Mouse (Mus musculus) forebrain, embryonic 12.5 days (tissue): ENCODE measurements at regions not wholly inside any gene's neighbourhood (a gene's known extent, or its start where the extent isn't known, plus 50 kb on each side); places are given as distances from the start of the nearest gene placed in this dataset.

Source experiments
- ATAC-seq: fragments of 200-750 bp; cut with Nextera tagmentation; 2 replicates; pipeline ENCODE4 v1.8.0; 2017; ENCODE audit warnings: moderate TSS enrichment; ENCODE audit not compliant: low FRiP score
- H3K27ac ChIP-seq: fragments of 300-500 bp; sonication (generic); 2 replicates; pipeline ENCODE4 v1.5.1; 2016; ENCODE audit warnings: mild to moderate bottlenecking
- H3K27me3 ChIP-seq: fragments of 300-500 bp; sonication (generic); 2 replicates; pipeline ENCODE4 v1.6.1; 2016; ENCODE audit warnings: mild to moderate bottlenecking
- H3K36me3 ChIP-seq: fragments of 300-500 bp; sonication (generic); replicated peaks from 2 replicates; pipeline ENCODE4 v1.6.1; 2016; ENCODE audit warnings: mild to moderate bottlenecking
- H3K4me1 ChIP-seq: fragments of 300-500 bp; sonication (generic); 2 replicates; pipeline ENCODE4 v1.6.1; 2016
- H3K4me2 ChIP-seq: fragments of 300-500 bp; sonication (generic); 2 replicates; pipeline ENCODE4 v1.6.1; 2016; ENCODE audit warnings: mild to moderate bottlenecking, moderate library complexity
- H3K4me3 ChIP-seq: fragments of 300-500 bp; sonication (generic); replicated peaks from 2 replicates; pipeline ENCODE4 v1.5.1; 2016; ENCODE audit warnings: mild to moderate bottlenecking
- H3K9ac ChIP-seq: fragments of 300-500 bp; sonication (generic); 2 replicates; pipeline ENCODE4 v1.6.1; 2016; ENCODE audit warnings: mild to moderate bottlenecking
- H3K9me3 ChIP-seq: fragments of 300-500 bp; sonication (generic); 2 replicates; pipeline ENCODE4 v1.6.1; 2016
- WGBS: fragments of 180-500 bp; shearing (Covaris S2); methylation state at CpG from one replicate; pipeline ENCODE4 v1.1.7; 2016; 5-methylcytosine and 5-hydroxymethylcytosine counted together

- no peaks in the 10 kb centered on the region for H3K9me3 ChIP-seq
- H3K27ac ChIP-seq: no peak overlapping the region
- H3K27me3 ChIP-seq: 0 out of 2 replicates have a peak, but pooled peaks cover 11% of the 10 kb centered on the region
- H3K4me2 ChIP-seq: no peak overlapping the region
- WGBS: 67% methylated on average over 3 of the region's 3 CpGs
- ATAC-seq: no peak
- H3K4me1 ChIP-seq: peaks cover 6% of the 10 kb centered on the region; the same call in 1 of the 2 replicates
- no peaks in the 10 kb centered on the region for H3K36me3 ChIP-seq
- H3K9ac ChIP-seq: no peak overlapping the region
- H3K4me3 ChIP-seq: no peak overlapping the region
Measured at GRCm38 (mm10) chr4:154726636-154727045, 59.0 kb upstream of the Actrt2 start.

GRCm38 (mm10) chr4:154727945-154728344 lies 60.3 kb upstream of the Actrt2 start:
- H3K9ac ChIP-seq: no peak overlapping the region
- 0 out of 2 replicates have a peak, but pooled peaks cover 11% of the 10 kb centered on the region for H3K27me3 ChIP-seq
- H3K4me1 ChIP-seq: peaks cover 6% of the 10 kb centered on the region; the same call in 1 of the 2 replicates
- H3K4me3 ChIP-seq: no peak overlapping the region
- ATAC-seq: no peak
- no peaks in the 10 kb centered on the region for H3K9me3 ChIP-seq
- no peaks in the 10 kb centered on the region for H3K36me3 ChIP-seq
- no peak overlapping the region for H3K27ac ChIP-seq
- 74% methylated on average over 7 of the region's 7 CpGs for WGBS
- H3K4me2 ChIP-seq: no peak overlapping the region

GRCm38 (mm10) chr4:154730646-154731045 lies 63.0 kb upstream of the Actrt2 start:
- Histone ChIP-seq H3K27ac (no peak overlapping the region), H3K27me3 (0 out of 2 replicates have a peak, but pooled peaks cover 11% of the 10 kb centered on the region), H3K36me3 (no peaks in the 10 kb centered on the region), H3K9ac (no peak overlapping the region), H3K9me3 (no peaks in the 10 kb centered on the region), H3K4me2 (no peak overlapping the region), H3K4me1 (peaks cover 6% of the 10 kb centered on the region; the same call in 1 of the 2 replicates), H3K4me3 (no peak overlapping the region)
- 89% methylated on average over 5 of the region's 5 CpGs for WGBS
- ATAC-seq: no peak

- Histone ChIP-seq H3K9ac (no peak overlapping the region), H3K27me3 (0 out of 2 replicates have a peak, but pooled peaks cover 11% of the 10 kb centered on the region), H3K4me2 (no peak overlapping the region), H3K9me3 (no peaks in the 10 kb centered on the region), H3K4me3 (no peak overlapping the region), H3K36me3 (no peaks in the 10 kb centered on the region), H3K27ac (no peak overlapping the region), H3K4me1 (peaks cover 6% of the 10 kb centered on the region; the same call in 1 of the 2 replicates)
- 82% methylated on average over 15 of the region's 15 CpGs for WGBS
- no peak for ATAC-seq
Measured at GRCm38 (mm10) chr4:154731345-154731744, 63.7 kb upstream of the Actrt2 start.

GRCm38 (mm10) chr4:154736071-154736470 lies 68.4 kb upstream of the Actrt2 start:
- no peak for ATAC-seq
- Histone ChIP-seq H3K9me3 (no peaks in the 10 kb centered on the region), H3K4me2 (no peak overlapping the region), H3K27ac (no peak overlapping the region), H3K4me1 (no peaks in the 10 kb centered on the region), H3K36me3 (no peaks in the 10 kb centered on the region), H3K9ac (no peak overlapping the region), H3K27me3 (peaks cover 10% of the 10 kb centered on the region), H3K4me3 (no peak overlapping the region)
- WGBS: 68% methylated on average over 6 of the region's 6 CpGs

GRCm38 (mm10) chr4:154741123-154741890 lies 73.6 kb upstream of the Actrt2 start:
- 54% methylated on average over 27 of the region's 27 CpGs for WGBS

GRCm38 (mm10) chr4:154746323-154747005 lies 78.8 kb upstream of the Actrt2 start:
- 92% methylated on average over 16 of the region's 16 CpGs for WGBS
- H3K27ac ChIP-seq: no peak overlapping the region
- H3K9ac ChIP-seq: no peak overlapping the region
- H3K27me3 ChIP-seq: peaks cover 27% of the 10 kb centered on the region
- no peak for ATAC-seq
- no peak overlapping the region for H3K4me3 ChIP-seq
- no peak overlapping the region for H3K4me2 ChIP-seq
- H3K36me3 ChIP-seq: no peaks in the 10 kb centered on the region
- peaks cover 4% of the 10 kb centered on the region; the same call in 1 of the 2 replicates for H3K4me1 ChIP-seq
- no peaks in the 10 kb centered on the region for H3K9me3 ChIP-seq

More at GRCm38 (mm10) chr4:154741123-154741890, 73.6 kb upstream of the Actrt2 start:
- no peak for ATAC-seq
- H3K4me2 ChIP-seq: peak overlapping the region; percentile 8; the same call in 1 of the 2 replicates
- no peak overlapping the region for H3K4me3 ChIP-seq
- H3K27ac ChIP-seq: no peak overlapping the region
- H3K4me1 ChIP-seq: no peaks in the 10 kb centered on the region; the same call in 1 of the 2 replicates
- no peaks in the 10 kb centered on the region for H3K9me3 ChIP-seq
- H3K9ac ChIP-seq: no peak overlapping the region
- H3K36me3 ChIP-seq: no peaks in the 10 kb centered on the region
- peaks cover 27% of the 10 kb centered on the region for H3K27me3 ChIP-seq

GRCm38 (mm10) chr4:154747006-154747343 lies 79.3 kb upstream of the Actrt2 start:
- 90% methylated on average over 4 of the region's 4 CpGs for WGBS
- no peaks in the 10 kb centered on the region for H3K36me3 ChIP-seq

GRCm38 (mm10) chr4:154749160-154749559 lies 81.5 kb upstream of the Actrt2 start:
- Histone ChIP-seq H3K36me3 (no peaks in the 10 kb centered on the region), H3K27ac (no peak overlapping the region), H3K9ac (no peak overlapping the region), H3K4me2 (no peak overlapping the region), H3K9me3 (no peaks in the 10 kb centered on the region), H3K4me3 (no peak overlapping the region), H3K27me3 (peaks cover 10% of the 10 kb centered on the region), H3K4me1 (peaks cover 4% of the 10 kb centered on the region; the same call in 1 of the 2 replicates)
- ATAC-seq: no peak
- WGBS: 44% methylated on average over 9 of the region's 9 CpGs

More at GRCm38 (mm10) chr4:154747006-154747343, 79.3 kb upstream of the Actrt2 start:
- no peak overlapping the region for H3K9ac ChIP-seq
- H3K9me3 ChIP-seq: no peaks in the 10 kb centered on the region
- no peak overlapping the region for H3K4me2 ChIP-seq
- peaks cover 22% of the 10 kb centered on the region for H3K27me3 ChIP-seq
- no peak for ATAC-seq
- H3K4me3 ChIP-seq: no peak overlapping the region
- H3K4me1 ChIP-seq: peaks cover 4% of the 10 kb centered on the region; the same call in 1 of the 2 replicates
- no peak overlapping the region for H3K27ac ChIP-seq

GRCm38 (mm10) chr4:154749996-154750395 lies 82.3 kb upstream of the Actrt2 start:
- peaks cover 4% of the 10 kb centered on the region; the same call in 1 of the 2 replicates for H3K4me1 ChIP-seq
- peaks cover 15% of the 10 kb centered on the region for H3K27me3 ChIP-seq
- no peaks in the 10 kb centered on the region for H3K9me3 ChIP-seq
- H3K9ac ChIP-seq: no peak overlapping the region
- no peak overlapping the region for H3K4me2 ChIP-seq
- no peak overlapping the region for H3K27ac ChIP-seq
- H3K36me3 ChIP-seq: no peaks in the 10 kb centered on the region
- H3K4me3 ChIP-seq: no peak overlapping the region
- no peak for ATAC-seq
- 85% methylated on average over 2 of the region's 2 CpGs for WGBS

- no peak for ATAC-seq
- peaks cover 20% of the 10 kb centered on the region for H3K27me3 ChIP-seq
- no peak overlapping the region for H3K4me2 ChIP-seq
- H3K4me3 ChIP-seq: no peak overlapping the region
- 66% methylated on average over 14 of the region's 14 CpGs for WGBS
- no peaks in the 10 kb centered on the region for H3K36me3 ChIP-seq
- H3K9me3 ChIP-seq: no peaks in the 10 kb centered on the region
- no peak overlapping the region for H3K9ac ChIP-seq
- no peak overlapping the region for H3K27ac ChIP-seq
- peaks cover 4% of the 10 kb centered on the region; the same call in 1 of the 2 replicates for H3K4me1 ChIP-seq
Measured at GRCm38 (mm10) chr4:154750440-154751107, 82.9 kb upstream of the Actrt2 start.

GRCm38 (mm10) chr4:154754445-154754844 lies 82.8 kb upstream of the Ttc34 start:
- WGBS: 74% methylated on average over 8 of the region's 8 CpGs
- Histone ChIP-seq H3K9me3 (no peaks in the 10 kb centered on the region), H3K27ac (no peak overlapping the region), H3K4me1 (peaks cover 4% of the 10 kb centered on the region; the same call in 1 of the 2 replicates), H3K27me3 (peaks cover 15% of the 10 kb centered on the region), H3K4me3 (no peak overlapping the region), H3K36me3 (no peaks in the 10 kb centered on the region), H3K9ac (no peak overlapping the region), H3K4me2 (no peak overlapping the region)
- ATAC-seq: no peak
